Mouse (Mus musculus) cerebellum, postnatal 14 days (tissue): ENCODE measurements around the gene Lrrfip2.

Source experiments
- DNase-seq, 2 experiments: peaks; one replicate each; pipeline ENCODE4 v3.0.0; 2021; ENCODE audit warnings: mixed read lengths in 2 of 2

The Lrrfip2 gene

GRCm38 (mm10) chr9:111117126-111117642, at the start of gene Lrrfip2:
Gene Lrrfip2 (plus strand): TSS chr9:111117592.
- no peak for DNase-seq

- DNase-seq, result peak; percentile 22 to 39
Observed at GRCm38 (mm10) chr9:111070546-111070961, 46.8 kb upstream of the Lrrfip2 start.

- peak; percentile 33 to 48 for DNase-seq
Observed at GRCm38 (mm10) chr9:111072175-111072574, 45.2 kb upstream of the Lrrfip2 start.

GRCm38 (mm10) chr9:111072971-111073370, 44.4 kb upstream of the Lrrfip2 start:
- no peak for DNase-seq

GRCm38 (mm10) chr9:111077745-111078144, 39.6 kb upstream of the Lrrfip2 start:
- DNase-seq, result peak; percentile 37 to 56

- no peak for DNase-seq
Observed at GRCm38 (mm10) chr9:111080801-111081200, 36.6 kb upstream of the Lrrfip2 start.

GRCm38 (mm10) chr9:111081765-111082164, 35.6 kb upstream of the Lrrfip2 start:
- DNase-seq, result no peak

GRCm38 (mm10) chr9:111085329-111085728, 32.1 kb upstream of the Lrrfip2 start:
- DNase-seq, result no peak

- DNase-seq, result no peak
Observed at GRCm38 (mm10) chr9:111086137-111086536, 31.3 kb upstream of the Lrrfip2 start.

GRCm38 (mm10) chr9:111086995-111087606, 30.3 kb upstream of the Lrrfip2 start:
- DNase-seq, result no peak

- DNase-seq, result no peak
Observed at GRCm38 (mm10) chr9:111087960-111088359, 29.4 kb upstream of the Lrrfip2 start.

GRCm38 (mm10) chr9:111088886-111089285, 28.5 kb upstream of the Lrrfip2 start:
- DNase-seq, result peak in 1 of 2 experiments; percentile 7

GRCm38 (mm10) chr9:111092657-111093056, 24.7 kb upstream of the Lrrfip2 start:
- peak; percentile 54 to 62 for DNase-seq

GRCm38 (mm10) chr9:111093094-111093493, 24.3 kb upstream of the Lrrfip2 start:
- peak; percentile 77 to 79 for DNase-seq

GRCm38 (mm10) chr9:111094626-111095025, 22.8 kb upstream of the Lrrfip2 start:
- no peak for DNase-seq

GRCm38 (mm10) chr9:111095710-111096109, 21.7 kb upstream of the Lrrfip2 start:
- DNase-seq, result no peak

GRCm38 (mm10) chr9:111096419-111097326, 20.7 kb upstream of the Lrrfip2 start:
- no peak for DNase-seq

- no peak for DNase-seq
Observed at GRCm38 (mm10) chr9:111097543-111097942, 19.8 kb upstream of the Lrrfip2 start.

GRCm38 (mm10) chr9:111100406-111100805, 17.0 kb upstream of the Lrrfip2 start:
- DNase-seq, result no peak

GRCm38 (mm10) chr9:111103293-111103692, 14.1 kb upstream of the Lrrfip2 start:
- no peak for DNase-seq

- DNase-seq, result no peak
Observed at GRCm38 (mm10) chr9:111103893-111104292, 13.5 kb upstream of the Lrrfip2 start.

GRCm38 (mm10) chr9:111107863-111108262, 9.5 kb upstream of the Lrrfip2 start:
- DNase-seq, result no peak

GRCm38 (mm10) chr9:111117794-111118251, 431 bp downstream of the Lrrfip2 start:
- peak; percentile 91 for DNase-seq
